Mouse (Mus musculus) kidney, postnatal 0 days (tissue): ENCODE results near the gene Map3k6. TPM values are rescaled to one million over a fixed set of nuclear protein-coding genes. Genes with fewer than 3 reads are reported as not detected.
A peak's percentile ranks its signal among the peaks of the same experiment; 100 is the strongest.

ENCODE experiments used
- ATAC-seq: fragments of 200-750 bp; cut with Nextera tagmentation; replicated peaks from 2 replicates; pipeline ENCODE4 v1.8.0; 2017; ENCODE audit warnings: low read depth, moderate number of reproducible peaks, moderate TSS enrichment, moderate library complexity; ENCODE audit not compliant: low FRiP score
- DNase-seq: peaks from one replicate; pipeline ENCODE4 v3.0.0-alpha.2; 2016; ENCODE audit warnings: low spot score
- H3K27ac ChIP-seq: fragments of 300-500 bp; sonication (generic); 2 replicates; pipeline ENCODE4 v1.5.1; 2014; ENCODE audit warnings: mild to moderate bottlenecking
- H3K27me3 ChIP-seq: fragments of 300-500 bp; sonication (generic); 2 replicates; pipeline ENCODE4 v1.6.1; 2014; ENCODE audit warnings: low read length, mixed read lengths; ENCODE audit not compliant: insufficient read depth
- H3K36me3 ChIP-seq: fragments of 300-500 bp; sonication (generic); 2 replicates; pipeline ENCODE4 v1.6.1; 2014; ENCODE audit warnings: low read length, mixed read lengths; ENCODE audit not compliant: insufficient read depth
- H3K4me1 ChIP-seq: fragments of 300-500 bp; sonication (generic); replicated peaks from 2 replicates; pipeline ENCODE4 v1.6.1; 2014; ENCODE audit warnings: antibody characterized with exemption, low read length, mixed read lengths; ENCODE audit not compliant: insufficient read depth
- H3K4me2 ChIP-seq: fragments of 300-500 bp; sonication (generic); 2 replicates; pipeline ENCODE4 v1.6.1; 2014; ENCODE audit warnings: mild to moderate bottlenecking, low read length, moderate library complexity, mixed read lengths
- H3K4me3 ChIP-seq: fragments of 300-500 bp; sonication (generic); replicated peaks from 2 replicates; pipeline ENCODE4 v1.5.1; 2014; ENCODE audit warnings: low read depth, low read length
- H3K9ac ChIP-seq: fragments of 300-500 bp; sonication (generic); 2 replicates; pipeline ENCODE4 v1.6.1; 2014; ENCODE audit warnings: low read depth, low read length
- H3K9me3 ChIP-seq: fragments of 300-500 bp; sonication (generic); replicated peaks from 2 replicates; pipeline ENCODE4 v1.6.1; 2016; ENCODE audit warnings: low read length, inconsistent platforms, mixed read lengths
- CTCF ChIP-seq: IDR thresholded peaks from 2 replicates; pipeline ENCODE4 v1.5.1; 2016; ENCODE audit warnings: antibody characterized with exemption, low read depth, mild to moderate bottlenecking, moderate library complexity
- WGBS: fragments of 180-500 bp; shearing (Covaris S2); extraction: QIAGEN DNeasy Blood & Tissue Kit; methylation state at CpG from one replicate; pipeline ENCODE4 v1.1.7; 2014; 5-methylcytosine and 5-hydroxymethylcytosine counted together
- polyA plus RNA-seq: library from polyadenylated mRNA; unstranded; fragments of >200 nt; fragmentation: Nextera tagmentation; extraction: Ambion mirVana; gene quantifications from 2 replicates; pipeline ENCODE4 v1.2.1, GENCODE M21; 2015

Gene Map3k6
- polyA plus RNA-seq: 3.4 and 4.2 TPM in 2 replicates

DNA sequence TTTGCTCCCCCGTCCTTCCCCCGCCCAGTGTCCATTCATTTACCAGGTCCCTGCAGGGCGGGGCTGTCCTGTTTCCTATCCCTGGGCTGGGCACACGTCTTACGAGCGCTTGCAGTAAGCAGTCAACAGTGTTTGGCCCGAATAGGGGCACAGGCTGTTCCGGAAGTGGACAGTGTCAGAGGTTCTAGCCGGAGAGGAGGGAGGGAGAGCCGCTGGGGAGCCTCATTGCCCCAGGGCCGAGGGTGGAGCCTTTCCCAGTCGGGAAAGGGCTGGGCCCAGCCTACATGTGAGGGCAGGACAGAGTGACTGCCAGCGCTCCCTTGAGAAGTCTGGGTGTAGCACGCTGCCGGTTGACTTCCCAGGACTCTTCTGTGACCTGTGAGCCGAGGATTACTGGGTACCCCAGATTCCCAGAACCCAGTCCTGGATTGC lies at the start of gene Map3k6:
TSS of gene Map3k6 (plus strand) at position 329 of the 432 bp plus-strand sequence.
- Histone ChIP-seq H3K4me3 (peak within 1 kb of the TSS; percentile 54), H3K27me3 (0 out of 2 replicates have a peak, but pooled peaks cover 4% of the 10 kb centered on the region), H3K9me3 (no peaks in the 10 kb centered on the region), H3K4me2 (peak within 1 kb of the TSS; percentile 93), H3K27ac (peak within 1 kb of the TSS; percentile 88), H3K4me1 (0 out of 2 replicates have a peak, but pooled peaks cover 9% of the 10 kb centered on the region), H3K9ac (peak within 1 kb of the TSS; percentile 64), H3K36me3 (no peaks in the 10 kb centered on the region)
- DNase-seq (peak; percentile 78), ATAC-seq (peak; percentile 74)
- WGBS: 4% methylated on average over 16 of the region's 16 CpGs
- 0 out of 2 replicates have a peak, but pooled peaks have one; percentile 2 for TF ChIP-seq CTCF

DNA sequence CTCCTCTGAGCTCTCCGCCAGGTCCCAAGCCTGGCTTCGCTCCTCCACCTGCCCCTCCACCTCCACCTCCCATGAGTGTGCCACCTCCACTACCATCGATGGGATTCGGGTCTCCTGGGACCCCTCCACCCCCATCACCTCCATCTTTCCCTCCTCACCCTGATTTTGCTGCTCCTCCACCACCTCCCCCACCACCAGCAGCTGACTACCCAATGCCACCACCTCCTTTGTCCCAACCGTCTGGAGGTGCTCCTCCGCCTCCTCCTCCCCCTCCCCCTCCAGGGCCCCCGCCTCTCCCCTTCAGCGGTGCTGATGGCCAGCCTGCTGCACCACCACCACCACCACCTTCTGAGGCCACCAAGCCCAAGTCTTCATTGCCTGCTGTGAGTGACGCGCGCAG lies 46.1 kb upstream of the Map3k6 start:
- peaks cover 23% of the 10 kb centered on the region for H3K4me1 ChIP-seq
- H3K27ac ChIP-seq: no peak overlapping the region
- no peaks in the 10 kb centered on the region for H3K9me3 ChIP-seq
- no peak overlapping the region for H3K4me2 ChIP-seq
- no peak overlapping the region for H3K4me3 ChIP-seq
- peaks cover 46% of the 10 kb centered on the region for H3K36me3 ChIP-seq
- ATAC-seq (no peak), DNase-seq (no peak)
- H3K9ac ChIP-seq: no peak overlapping the region
- 85% methylated on average over 11 of the region's 11 CpGs for WGBS
- no peaks in the 10 kb centered on the region for H3K27me3 ChIP-seq
- no peak for TF ChIP-seq CTCF

DNA sequence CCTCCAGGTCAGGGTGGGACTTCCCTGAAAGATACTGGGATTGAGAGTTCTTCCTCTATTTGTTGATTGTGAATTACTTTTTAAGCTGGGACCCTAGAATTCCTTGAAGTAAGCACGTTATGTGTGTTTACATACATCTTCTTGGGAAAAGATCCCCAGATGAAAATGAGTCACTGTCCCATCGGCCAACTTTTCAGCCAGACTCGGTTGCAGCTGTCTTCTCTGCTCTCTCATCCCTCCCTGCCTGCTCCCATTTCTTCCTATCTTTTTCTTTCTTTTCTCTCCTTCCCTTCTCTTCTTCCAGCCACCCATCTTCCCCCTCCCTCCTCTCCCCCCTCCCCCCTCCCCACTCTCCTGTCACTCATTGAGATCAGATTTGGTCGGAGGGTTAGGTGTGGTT lies 45.6 kb upstream of the Map3k6 start:
- H3K4me1 ChIP-seq: peaks cover 27% of the 10 kb centered on the region
- no peak overlapping the region for H3K27ac ChIP-seq
- peaks cover 42% of the 10 kb centered on the region for H3K36me3 ChIP-seq
- no peak for DNase-seq
- no peak overlapping the region for H3K9ac ChIP-seq
- H3K4me3 ChIP-seq: no peak overlapping the region
- 66% methylated on average over 4 of the region's 4 CpGs for WGBS
- no peak for TF ChIP-seq CTCF
- ATAC-seq: no peak
- H3K27me3 ChIP-seq: no peaks in the 10 kb centered on the region
- no peak overlapping the region for H3K4me2 ChIP-seq
- no peaks in the 10 kb centered on the region for H3K9me3 ChIP-seq

DNA sequence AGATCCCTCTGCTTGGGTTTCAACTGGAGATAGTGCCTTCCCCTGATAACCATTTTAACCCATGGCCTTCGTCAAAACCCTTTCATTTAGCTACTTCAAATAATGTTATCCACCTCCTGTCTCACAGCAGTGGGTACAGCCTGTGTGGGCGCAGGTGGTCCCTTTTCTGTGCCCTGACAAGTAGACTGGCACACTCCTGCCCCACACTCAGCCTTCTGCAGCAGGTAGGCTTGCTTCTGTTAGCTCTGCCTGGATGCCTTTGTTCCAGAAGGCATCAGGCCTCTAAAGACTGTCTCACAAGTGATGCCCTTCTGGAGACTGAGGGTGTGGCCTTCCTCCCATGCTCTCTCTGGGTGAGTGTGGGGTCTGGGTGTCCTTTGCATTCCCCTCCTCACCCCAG lies 44.5 kb upstream of the Map3k6 start:
- Histone ChIP-seq H3K9me3 (no peaks in the 10 kb centered on the region), H3K4me2 (no peak overlapping the region), H3K27me3 (no peaks in the 10 kb centered on the region), H3K4me1 (peaks cover 36% of the 10 kb centered on the region), H3K9ac (no peak overlapping the region), H3K36me3 (peaks cover 33% of the 10 kb centered on the region), H3K4me3 (no peak overlapping the region), H3K27ac (peak overlapping the region; percentile 88; the same call in 1 of the 2 replicates)
- ATAC-seq (no peak), DNase-seq (no peak)
- no peak for TF ChIP-seq CTCF
- 78% methylated on average over 2 of the region's 2 CpGs for WGBS

DNA sequence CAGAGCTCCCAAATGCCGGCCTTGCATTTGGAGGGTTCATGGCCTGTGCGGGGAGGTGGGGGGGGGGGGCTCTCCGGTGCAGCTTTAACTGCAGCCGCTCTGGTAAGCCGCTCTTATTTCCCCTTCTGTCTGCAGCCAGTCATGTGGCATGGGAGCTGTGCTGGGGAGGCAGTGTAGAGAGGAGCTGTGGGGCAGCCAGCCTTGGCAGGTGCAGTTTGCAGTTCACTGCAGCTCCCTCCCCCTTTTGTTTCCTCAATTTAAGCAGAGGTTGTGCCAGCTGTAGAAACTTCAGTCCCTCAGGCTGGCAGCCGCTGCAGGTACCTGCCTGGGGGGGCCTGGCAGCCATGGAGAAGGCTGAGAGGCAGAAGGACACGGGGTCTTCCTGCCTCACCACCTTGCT lies 43.8 kb upstream of the Map3k6 start:
- TF ChIP-seq CTCF: no peak
- Histone ChIP-seq H3K9ac (no peak overlapping the region), H3K4me3 (no peak overlapping the region), H3K9me3 (no peaks in the 10 kb centered on the region), H3K27me3 (no peaks in the 10 kb centered on the region), H3K4me2 (no peak overlapping the region), H3K36me3 (peaks cover 30% of the 10 kb centered on the region), H3K4me1 (peaks cover 36% of the 10 kb centered on the region), H3K27ac (peak overlapping the region; percentile 88)
- WGBS: 16% methylated on average over 7 of the region's 7 CpGs
- 0 out of 2 replicates have a peak, but pooled peaks have one; percentile 8 for ATAC-seq
- no peak for DNase-seq

GRCm38 (mm10) chr4:133197355-133197754 lies 43.3 kb upstream of the Map3k6 start:
- DNase-seq (no peak), ATAC-seq (no peak)
- Histone ChIP-seq H3K36me3 (peaks cover 27% of the 10 kb centered on the region), H3K4me3 (no peak overlapping the region), H3K4me2 (no peak overlapping the region), H3K27me3 (no peaks in the 10 kb centered on the region), H3K4me1 (peaks cover 36% of the 10 kb centered on the region), H3K27ac (peak overlapping the region; percentile 88), H3K9ac (0 out of 2 replicates have a peak overlapping the region, but pooled peaks have one; percentile 13), H3K9me3 (no peaks in the 10 kb centered on the region)
- TF ChIP-seq CTCF: no peak
- 30% methylated on average over 5 of the region's 5 CpGs for WGBS
